Mouse (Mus musculus) limb, embryonic 12.5 days (tissue): ENCODE results near the gene Gas7. TPM values are rescaled to one million over a fixed set of nuclear protein-coding genes. Genes with fewer than 3 reads are reported as not detected.

ENCODE experiments used
- ATAC-seq: fragments of 200-750 bp; cut with Nextera tagmentation; 2 replicates; pipeline ENCODE4 v1.8.0; 2017; ENCODE audit warnings: low read depth, moderate TSS enrichment; ENCODE audit not compliant: insufficient number of reproducible peaks, insufficient read depth, low FRiP score, low TSS enrichment
- H3K27ac ChIP-seq: fragments of 300-500 bp; sonication (generic); 2 replicates; pipeline ENCODE4 v1.5.1; 2016; ENCODE audit warnings: mild to moderate bottlenecking, moderate library complexity
- H3K27me3 ChIP-seq: fragments of 300-500 bp; sonication (generic); 2 replicates; pipeline ENCODE4 v1.6.1; 2016; ENCODE audit warnings: mild to moderate bottlenecking, moderate library complexity
- H3K36me3 ChIP-seq: fragments of 300-500 bp; sonication (generic); 2 replicates; pipeline ENCODE4 v1.6.1; 2016; ENCODE audit warnings: mild to moderate bottlenecking, moderate library complexity
- H3K4me1 ChIP-seq: fragments of 300-500 bp; sonication (generic); replicated peaks from 2 replicates; pipeline ENCODE4 v1.6.1; 2016
- H3K4me2 ChIP-seq: fragments of 300-500 bp; sonication (generic); 2 replicates; pipeline ENCODE4 v1.6.1; 2016; ENCODE audit warnings: mild to moderate bottlenecking, moderate library complexity
- H3K4me3 ChIP-seq: fragments of 300-500 bp; sonication (generic); replicated peaks from 2 replicates; pipeline ENCODE4 v1.5.1; 2016; ENCODE audit warnings: mild to moderate bottlenecking
- H3K9ac ChIP-seq: fragments of 300-500 bp; sonication (generic); replicated peaks from 2 replicates; pipeline ENCODE4 v1.6.1; 2016; ENCODE audit warnings: mild to moderate bottlenecking, moderate library complexity
- H3K9me3 ChIP-seq: fragments of 300-500 bp; sonication (generic); 2 replicates; pipeline ENCODE4 v1.6.1; 2016; ENCODE audit warnings: mild to moderate bottlenecking, moderate library complexity
- WGBS: fragments of 180-500 bp; shearing (Covaris S2); methylation state at CpG from one replicate; pipeline ENCODE4 v1.1.7; 2016; 5-methylcytosine and 5-hydroxymethylcytosine counted together
- polyA plus RNA-seq: library from polyadenylated mRNA; unstranded; fragments of >200 nt; fragmentation: Nextera tagmentation; extraction: Ambion mirVana; gene quantifications from 2 replicates; pipeline ENCODE4 v1.2.1, GENCODE M21; 2016

The Gas7 gene
- polyA plus RNA-seq, 1 experiment from 2014 or later: 4.3 TPM

DNA sequence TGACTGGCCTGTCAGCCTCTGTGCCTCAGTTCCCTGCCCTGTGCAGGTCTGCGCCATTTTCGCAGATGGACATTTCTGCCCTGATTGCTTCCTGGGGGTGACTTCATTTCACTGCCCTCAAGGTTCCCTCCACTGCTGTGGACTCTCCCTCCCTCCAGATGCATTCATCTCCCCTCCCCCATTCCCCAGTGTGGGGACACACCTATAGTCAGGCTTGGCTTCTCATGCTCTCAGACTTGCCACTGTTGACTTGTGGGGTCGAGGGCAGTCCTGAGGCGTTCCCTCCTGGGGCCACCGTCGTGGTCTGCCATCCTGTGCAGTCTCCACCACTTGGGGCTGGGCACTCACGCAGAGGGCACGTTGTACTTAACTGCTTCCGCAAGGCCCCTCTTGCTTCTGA lies 201.6 kb downstream of the Gas7 start:
- no peaks in the 10 kb centered on the region; the same call in 1 of the 2 replicates for H3K27me3 ChIP-seq
- ATAC-seq: no peak
- no peak overlapping the region for H3K9ac ChIP-seq
- H3K4me1 ChIP-seq: peaks cover 13% of the 10 kb centered on the region
- no peak overlapping the region for H3K27ac ChIP-seq
- H3K9me3 ChIP-seq: no peaks in the 10 kb centered on the region
- WGBS: 92% methylated on average over 9 of the region's 9 CpGs
- H3K36me3 ChIP-seq: no peaks in the 10 kb centered on the region
- H3K4me3 ChIP-seq: no peak overlapping the region
- H3K4me2 ChIP-seq: no peak overlapping the region

DNA sequence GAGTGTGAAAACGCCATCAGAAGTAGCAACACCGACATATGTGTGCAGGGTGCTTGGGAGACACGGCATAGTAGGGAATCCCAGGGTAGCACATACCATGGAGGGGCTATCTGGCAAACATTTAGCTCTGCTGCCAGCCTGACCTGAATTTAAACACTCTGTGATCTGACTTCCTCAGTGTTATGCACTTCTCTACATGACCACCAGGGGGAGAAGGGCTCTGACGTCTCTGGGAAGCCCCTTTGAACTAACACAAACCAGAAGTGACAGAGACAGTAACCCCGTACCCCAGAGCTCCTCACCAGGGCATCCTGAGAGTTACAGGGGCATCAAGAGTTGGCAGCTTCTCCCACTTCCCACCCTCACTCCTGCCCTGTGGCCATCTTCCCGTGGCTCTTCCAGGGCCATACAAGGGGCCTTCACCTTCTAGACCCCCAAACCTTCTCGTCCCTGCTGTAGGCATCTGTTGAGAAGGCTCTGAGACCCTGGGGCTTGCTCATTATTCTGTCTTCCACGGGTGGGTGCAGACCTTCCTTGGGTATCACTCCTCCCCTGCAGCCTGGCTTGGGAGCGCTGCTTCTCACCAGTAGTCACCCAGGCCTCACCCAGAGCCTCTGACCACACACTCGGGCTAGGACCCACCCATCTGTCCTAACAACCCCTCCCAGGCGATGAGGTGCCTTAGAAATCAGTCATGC lies 202.6 kb downstream of the Gas7 start:
- H3K27ac ChIP-seq: no peak overlapping the region
- no peak for ATAC-seq
- no peaks in the 10 kb centered on the region for H3K9me3 ChIP-seq
- peaks cover 5% of the 10 kb centered on the region for H3K4me1 ChIP-seq
- H3K4me3 ChIP-seq: no peak overlapping the region
- H3K9ac ChIP-seq: no peak overlapping the region
- H3K27me3 ChIP-seq: no peaks in the 10 kb centered on the region; the same call in 1 of the 2 replicates
- 38% methylated on average over 11 of the region's 11 CpGs for WGBS
- H3K36me3 ChIP-seq: no peaks in the 10 kb centered on the region
- H3K4me2 ChIP-seq: no peak overlapping the region

DNA sequence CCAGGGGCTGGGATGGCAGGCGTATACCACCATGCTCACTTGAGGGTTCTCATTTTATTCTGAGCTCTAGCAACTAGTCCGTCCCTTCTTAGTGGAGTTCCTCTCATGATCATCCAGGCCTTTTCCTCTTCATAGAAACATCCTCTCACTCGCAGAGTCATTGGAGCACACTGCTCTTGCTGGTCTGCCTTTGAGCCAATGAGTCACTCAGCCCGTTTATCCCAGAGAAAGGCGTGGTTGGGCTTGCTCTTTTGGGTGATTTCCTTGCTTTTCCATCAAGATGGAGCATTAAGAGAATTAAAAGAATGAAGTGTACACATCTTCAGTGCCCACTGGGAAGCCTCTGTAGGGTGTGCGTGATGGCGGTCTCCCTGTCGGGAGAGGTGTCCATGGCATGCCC lies 206.2 kb downstream of the Gas7 start:
- no peak overlapping the region for H3K27ac ChIP-seq
- H3K4me3 ChIP-seq: no peak overlapping the region
- 90% methylated on average over 8 of the region's 8 CpGs for WGBS
- H3K27me3 ChIP-seq: no peaks in the 10 kb centered on the region; the same call in 1 of the 2 replicates
- H3K4me2 ChIP-seq: no peak overlapping the region
- no peaks in the 10 kb centered on the region for H3K36me3 ChIP-seq
- no peak for ATAC-seq
- no peaks in the 10 kb centered on the region for H3K9me3 ChIP-seq
- no peaks in the 10 kb centered on the region for H3K4me1 ChIP-seq
- no peak overlapping the region for H3K9ac ChIP-seq

DNA sequence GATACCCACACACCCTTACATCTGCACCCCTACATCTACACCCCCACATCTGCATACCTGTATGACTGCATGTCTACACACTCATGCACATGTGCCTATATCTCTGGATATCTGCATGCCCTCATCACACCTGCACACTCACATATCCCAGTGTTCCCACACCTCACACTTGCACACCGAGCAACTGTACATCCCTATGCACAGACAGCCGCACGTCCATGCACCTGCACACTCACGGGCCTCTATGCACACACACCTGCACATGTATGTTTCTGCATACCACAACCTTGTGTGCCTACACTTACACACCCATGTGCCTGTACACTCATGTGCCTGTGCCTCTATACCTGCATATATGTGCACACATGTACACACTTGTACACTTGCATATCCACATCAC lies 208.2 kb downstream of the Gas7 start:
- 94% methylated on average over 4 of the region's 4 CpGs for WGBS
- H3K4me2 ChIP-seq: no peak overlapping the region
- H3K4me3 ChIP-seq: no peak overlapping the region
- ATAC-seq: no peak
- no peaks in the 10 kb centered on the region for H3K4me1 ChIP-seq
- H3K9me3 ChIP-seq: no peaks in the 10 kb centered on the region
- H3K9ac ChIP-seq: no peak overlapping the region
- H3K27me3 ChIP-seq: no peaks in the 10 kb centered on the region; the same call in 1 of the 2 replicates
- no peak overlapping the region for H3K27ac ChIP-seq
- H3K36me3 ChIP-seq: no peaks in the 10 kb centered on the region

DNA sequence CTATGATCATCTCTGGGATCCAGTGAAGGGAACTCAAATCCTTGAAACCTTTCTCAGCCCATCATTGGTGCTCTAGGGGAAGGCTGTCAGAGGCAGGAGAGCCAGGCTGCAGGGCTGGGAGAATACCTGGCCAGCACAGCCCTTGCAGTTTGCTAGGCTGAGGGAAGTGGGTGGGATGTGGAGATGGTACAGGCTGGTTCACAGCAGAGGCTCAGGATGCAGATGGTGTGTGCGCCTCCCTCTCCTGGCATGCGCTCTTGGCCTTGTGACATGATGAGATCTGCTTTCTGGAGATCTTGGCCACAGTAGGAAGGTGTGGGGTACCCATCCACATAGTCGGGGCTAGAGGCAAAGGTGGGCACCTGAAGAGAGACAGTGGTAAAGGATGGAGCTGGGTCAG lies 209.0 kb downstream of the Gas7 start:
- Histone ChIP-seq H3K36me3 (no peaks in the 10 kb centered on the region), H3K9ac (no peak overlapping the region), H3K4me2 (no peak overlapping the region), H3K27me3 (no peaks in the 10 kb centered on the region; the same call in 1 of the 2 replicates), H3K9me3 (no peaks in the 10 kb centered on the region), H3K27ac (no peak overlapping the region), H3K4me1 (no peaks in the 10 kb centered on the region), H3K4me3 (no peak overlapping the region)
- WGBS: 95% methylated on average over 3 of the region's 3 CpGs
- ATAC-seq: no peak

DNA sequence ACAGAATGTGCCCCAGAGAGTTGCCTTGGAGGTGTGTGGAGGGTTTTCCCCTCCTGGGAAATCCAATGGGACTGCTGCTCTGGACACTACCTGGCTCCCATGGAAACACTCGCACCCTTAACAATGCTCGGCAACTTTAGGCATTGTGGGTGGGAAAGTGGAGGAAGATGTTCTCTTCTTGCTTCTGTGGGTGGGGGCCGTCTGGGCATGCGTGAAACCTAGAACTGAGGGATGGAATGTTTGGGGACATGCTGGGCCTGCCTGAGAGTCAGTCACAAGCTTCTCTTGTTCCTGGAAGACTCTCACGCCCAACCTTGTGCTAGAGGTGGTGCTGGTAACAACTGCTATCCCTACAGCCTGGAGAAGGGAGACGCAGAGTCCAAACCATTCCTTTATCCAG lies 209.7 kb downstream of the Gas7 start:
- Histone ChIP-seq H3K4me3 (no peak overlapping the region), H3K4me2 (no peak overlapping the region), H3K27ac (no peak overlapping the region), H3K9me3 (no peaks in the 10 kb centered on the region), H3K9ac (no peak overlapping the region), H3K27me3 (no peaks in the 10 kb centered on the region; the same call in 1 of the 2 replicates), H3K36me3 (no peaks in the 10 kb centered on the region), H3K4me1 (no peaks in the 10 kb centered on the region)
- WGBS: 84% methylated on average over 6 of the region's 6 CpGs
- ATAC-seq: no peak

DNA sequence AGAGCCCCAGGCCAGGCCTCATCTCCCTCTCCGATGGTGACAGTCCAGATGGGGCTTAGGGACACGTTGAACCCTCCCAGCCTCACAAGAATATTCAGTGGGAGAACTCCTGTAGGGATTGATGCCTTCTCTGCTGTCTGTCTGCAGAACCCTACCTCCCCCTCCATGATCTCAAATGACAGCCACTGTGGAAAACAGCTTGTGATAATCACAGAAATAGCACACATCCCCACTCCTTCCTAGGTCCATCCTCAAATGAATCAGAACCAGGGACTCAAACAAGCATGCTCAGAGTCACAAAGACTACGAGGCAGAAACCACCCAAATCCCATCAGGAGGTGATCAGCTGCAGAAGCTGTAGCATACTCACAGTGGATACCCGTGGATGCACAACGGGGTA lies 210.9 kb downstream of the Gas7 start:
- H3K9ac ChIP-seq: no peak overlapping the region
- no peak overlapping the region for H3K27ac ChIP-seq
- H3K4me2 ChIP-seq: no peak overlapping the region
- no peaks in the 10 kb centered on the region for H3K9me3 ChIP-seq
- WGBS: 80% methylated on average over 5 of the region's 5 CpGs
- ATAC-seq: no peak
- no peaks in the 10 kb centered on the region for H3K36me3 ChIP-seq
- no peak overlapping the region for H3K4me3 ChIP-seq
- no peaks in the 10 kb centered on the region for H3K4me1 ChIP-seq
- H3K27me3 ChIP-seq: no peaks in the 10 kb centered on the region; the same call in 1 of the 2 replicates

DNA sequence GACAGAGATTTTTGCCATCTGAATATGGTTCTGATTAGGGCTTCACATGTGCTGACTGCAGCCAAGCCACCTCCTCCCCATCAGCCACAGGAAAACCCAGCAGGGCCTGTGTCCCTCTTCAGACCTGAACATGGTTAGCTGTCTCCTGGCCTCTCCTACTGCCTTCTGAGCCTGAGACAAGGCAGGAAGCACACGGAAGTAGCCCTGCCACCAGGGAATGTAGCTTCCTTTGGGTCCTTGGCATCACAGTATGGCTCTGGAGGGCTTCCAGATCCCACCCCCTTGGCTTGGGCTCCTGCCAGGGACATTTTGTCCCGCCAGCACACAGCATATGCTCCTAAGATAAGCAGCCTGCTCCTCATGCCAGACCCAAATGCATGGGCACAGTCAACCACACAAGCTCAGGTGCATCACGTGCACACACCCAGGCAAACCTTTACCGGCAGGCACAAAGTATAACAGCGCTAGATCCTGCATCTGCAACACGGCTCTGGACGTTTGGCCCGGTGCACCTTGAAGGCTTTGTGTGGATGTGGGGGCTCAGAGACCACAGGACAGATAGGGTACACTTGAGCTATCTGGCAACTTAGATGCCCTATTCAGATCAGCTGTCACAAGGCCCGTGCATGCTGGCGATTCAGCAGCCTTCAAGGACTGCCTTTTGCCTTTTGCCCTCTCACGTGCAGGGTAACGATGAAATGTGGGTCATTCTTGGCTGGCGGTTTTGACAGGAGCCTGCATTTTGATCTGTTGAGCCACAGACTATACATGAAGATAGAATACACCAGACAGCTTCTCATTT lies 212.5 kb downstream of the Gas7 start:
- Histone ChIP-seq H3K4me1 (no peaks in the 10 kb centered on the region), H3K9me3 (no peaks in the 10 kb centered on the region), H3K4me3 (no peak overlapping the region), H3K27ac (no peak overlapping the region), H3K9ac (no peak overlapping the region), H3K4me2 (no peak overlapping the region), H3K27me3 (no peaks in the 10 kb centered on the region), H3K36me3 (no peaks in the 10 kb centered on the region)
- no peak for ATAC-seq
- WGBS: 90% methylated on average over 13 of the region's 13 CpGs

DNA sequence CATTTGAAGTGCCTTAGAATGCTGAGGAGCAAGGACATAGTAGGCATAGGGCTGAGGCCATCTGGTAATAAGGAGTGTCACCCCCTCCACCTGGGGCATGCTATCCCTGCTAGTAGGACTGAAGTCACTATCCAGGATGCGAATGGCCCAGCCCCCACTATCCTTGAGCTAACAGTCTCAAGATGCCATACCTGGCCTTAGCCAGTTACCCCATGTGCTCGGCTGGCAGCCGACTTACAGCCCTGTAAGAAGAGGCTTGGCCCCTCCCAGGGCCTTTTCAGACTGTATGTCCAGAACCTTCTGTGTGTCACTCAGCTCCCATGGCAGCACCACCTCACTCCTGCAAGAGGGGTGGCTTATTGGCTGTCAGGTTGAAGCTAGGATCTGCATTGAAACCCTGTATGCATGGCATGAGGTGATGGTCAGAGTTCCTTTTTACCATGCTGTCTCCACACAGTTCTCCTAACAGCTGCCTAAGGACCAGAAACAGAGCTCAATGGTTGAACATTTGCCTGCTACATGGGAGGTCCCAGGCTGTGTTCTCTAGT lies 213.3 kb downstream of the Gas7 start:
- Histone ChIP-seq H3K4me1 (no peaks in the 10 kb centered on the region), H3K27ac (no peak overlapping the region), H3K9ac (no peak overlapping the region), H3K4me3 (no peak overlapping the region), H3K36me3 (no peaks in the 10 kb centered on the region), H3K4me2 (no peak overlapping the region), H3K9me3 (no peaks in the 10 kb centered on the region), H3K27me3 (no peaks in the 10 kb centered on the region)
- no peak for ATAC-seq
- 82% methylated on average over 3 of the region's 3 CpGs for WGBS

DNA sequence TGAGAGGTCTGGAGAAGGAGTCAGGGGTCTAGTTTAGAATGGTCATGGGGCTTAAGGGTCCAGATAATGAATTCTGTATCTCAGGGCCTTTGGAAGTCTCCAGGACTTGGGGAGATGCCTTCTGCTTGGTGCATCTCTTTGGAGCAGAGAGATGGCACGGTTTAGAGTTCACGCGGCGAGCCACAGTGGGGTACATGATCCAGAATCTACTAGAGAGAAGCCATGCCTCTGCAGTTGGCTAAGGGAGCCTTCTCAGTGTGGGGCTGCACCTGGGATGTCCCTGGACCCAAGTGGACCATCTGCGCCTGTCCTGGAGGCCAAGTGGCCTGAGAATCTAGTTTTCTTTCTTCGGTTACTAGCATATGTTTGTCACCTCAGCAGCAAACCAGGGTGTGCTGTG lies 214.8 kb downstream of the Gas7 start:
- no peak overlapping the region for H3K4me2 ChIP-seq
- no peak overlapping the region for H3K4me3 ChIP-seq
- 94% methylated on average over 6 of the region's 6 CpGs for WGBS
- no peak overlapping the region for H3K9ac ChIP-seq
- H3K36me3 ChIP-seq: no peaks in the 10 kb centered on the region
- no peaks in the 10 kb centered on the region for H3K4me1 ChIP-seq
- H3K27ac ChIP-seq: no peak overlapping the region
- no peaks in the 10 kb centered on the region for H3K9me3 ChIP-seq
- no peak for ATAC-seq
- no peaks in the 10 kb centered on the region for H3K27me3 ChIP-seq

DNA sequence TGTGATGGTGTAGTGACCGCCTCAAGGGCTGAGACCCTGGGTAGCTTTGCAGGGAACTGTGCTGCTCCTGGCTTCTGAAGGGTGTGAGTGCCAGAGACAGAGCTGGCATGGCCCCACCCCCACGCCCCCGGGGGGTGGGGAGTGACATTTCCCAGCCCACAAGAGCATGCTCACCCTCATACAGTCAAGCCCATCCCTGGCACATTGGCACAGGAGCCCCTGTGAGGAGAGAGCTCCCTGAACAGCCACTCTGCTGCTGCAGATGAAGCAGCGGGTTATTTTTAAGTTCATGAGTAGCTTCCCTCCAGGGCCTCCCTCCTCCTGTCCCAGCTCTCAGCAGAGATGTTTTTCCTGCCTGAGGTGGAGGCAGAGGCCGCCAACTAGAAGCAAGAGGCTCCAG lies 216.9 kb downstream of the Gas7 start:
- Histone ChIP-seq H3K4me3 (no peak overlapping the region), H3K27me3 (no peaks in the 10 kb centered on the region), H3K4me2 (no peak overlapping the region), H3K27ac (no peak overlapping the region), H3K36me3 (no peaks in the 10 kb centered on the region), H3K9me3 (no peaks in the 10 kb centered on the region), H3K9ac (no peak overlapping the region), H3K4me1 (no peaks in the 10 kb centered on the region)
- 74% methylated on average over 5 of the region's 5 CpGs for WGBS
- ATAC-seq: no peak
